Mouse (Mus musculus) forebrain, embryonic 10.5 days (tissue): ENCODE results near the gene Scgn. TPM values are rescaled to one million over a fixed set of nuclear protein-coding genes. Genes with fewer than 3 reads are reported as not detected.

Source experiments
- DNase-seq: peaks from one replicate; pipeline ENCODE4 v3.0.0-alpha.2; 2017; ENCODE audit warnings: low spot score; ENCODE audit errors: extremely low spot score
- H3K27ac ChIP-seq: fragments of 300-500 bp; sonication (generic); 2 replicates; pipeline ENCODE4 v1.5.1; 2016; ENCODE audit warnings: mild to moderate bottlenecking
- H3K27me3 ChIP-seq: fragments of 300-500 bp; sonication (generic); 2 replicates; pipeline ENCODE4 v1.6.1; 2016; ENCODE audit warnings: mild to moderate bottlenecking; ENCODE audit not compliant: poor library complexity, severe bottlenecking
- H3K36me3 ChIP-seq: fragments of 300-500 bp; sonication (generic); replicated peaks from 2 replicates; pipeline ENCODE4 v1.6.1; 2016; ENCODE audit warnings: mild to moderate bottlenecking, moderate library complexity
- H3K4me1 ChIP-seq: fragments of 300-500 bp; sonication (generic); 2 replicates; pipeline ENCODE4 v1.6.1; 2016
- H3K4me3 ChIP-seq: fragments of 300-500 bp; sonication (generic); 2 replicates; pipeline ENCODE4 v1.5.1; 2016; ENCODE audit warnings: mild to moderate bottlenecking, moderate library complexity
- H3K9me3 ChIP-seq: fragments of 300-500 bp; sonication (generic); 2 replicates; pipeline ENCODE4 v1.6.1; 2016; ENCODE audit warnings: mild to moderate bottlenecking, moderate library complexity
- WGBS: fragments of 180-500 bp; shearing (Covaris S2); methylation state at CpG from one replicate; pipeline ENCODE4 v1.1.7; 2016; 5-methylcytosine and 5-hydroxymethylcytosine counted together
- polyA plus RNA-seq: library from polyadenylated mRNA; unstranded; fragments of >200 nt; fragmentation: Nextera tagmentation; extraction: Ambion mirVana; gene quantifications from 2 replicates; pipeline ENCODE4 v1.2.1, GENCODE M21; 2016

The Scgn gene
- polyA plus RNA-seq, 1 experiment from 2014 or later, result not detected

- Histone ChIP-seq H3K4me3 (no peak overlapping the region), H3K36me3 (no peaks in the 10 kb centered on the region), H3K27ac (no peak overlapping the region), H3K27me3 (no peaks in the 10 kb centered on the region), H3K4me1 (no peaks in the 10 kb centered on the region), H3K9me3 (no peaks in the 10 kb centered on the region)
- DNase-seq, result no peak
- WGBS, result 77% methylated on average over 11 of the region's 11 CpGs
These were observed 60.1 kb downstream of the Scgn start for GRCm38 (mm10) chr13:23930904-23931303.

GRCm38 (mm10) chr13:23930461-23930860 is 60.6 kb downstream of the Scgn start:
- Histone ChIP-seq H3K9me3 (no peaks in the 10 kb centered on the region), H3K4me1 (no peaks in the 10 kb centered on the region), H3K27me3 (no peaks in the 10 kb centered on the region), H3K36me3 (no peaks in the 10 kb centered on the region), H3K27ac (no peak overlapping the region), H3K4me3 (no peak overlapping the region)
- 93% methylated on average over 9 of the region's 9 CpGs for WGBS
- no peak for DNase-seq

- Histone ChIP-seq H3K9me3 (no peaks in the 10 kb centered on the region), H3K27me3 (no peaks in the 10 kb centered on the region), H3K27ac (no peak overlapping the region), H3K4me1 (no peaks in the 10 kb centered on the region), H3K36me3 (no peaks in the 10 kb centered on the region), H3K4me3 (no peak overlapping the region)
- WGBS, result 69% methylated on average over 3 of the region's 3 CpGs
- no peak for DNase-seq
These were observed 62.4 kb downstream of the Scgn start for GRCm38 (mm10) chr13:23928637-23929036.

- Histone ChIP-seq H3K36me3 (no peaks in the 10 kb centered on the region), H3K27me3 (no peaks in the 10 kb centered on the region), H3K4me1 (no peaks in the 10 kb centered on the region), H3K9me3 (no peaks in the 10 kb centered on the region), H3K27ac (no peak overlapping the region), H3K4me3 (no peak overlapping the region)
- 83% methylated on average over 2 of the region's 2 CpGs for WGBS
- no peak for DNase-seq
These were observed 65.2 kb downstream of the Scgn start for GRCm38 (mm10) chr13:23925792-23926191.

GRCm38 (mm10) chr13:23917674-23918073 is 73.3 kb downstream of the Scgn start:
- no peak overlapping the region for H3K27ac ChIP-seq
- H3K27me3 ChIP-seq, result no peaks in the 10 kb centered on the region
- no peak overlapping the region for H3K4me3 ChIP-seq
- no peak for DNase-seq
- WGBS, result 83% methylated on average over 4 of the region's 4 CpGs
- H3K36me3 ChIP-seq, result no peaks in the 10 kb centered on the region
- H3K4me1 ChIP-seq, result peaks cover 15% of the 10 kb centered on the region
- H3K9me3 ChIP-seq, result no peaks in the 10 kb centered on the region

- Histone ChIP-seq H3K36me3 (no peaks in the 10 kb centered on the region), H3K4me3 (no peak overlapping the region), H3K4me1 (peaks cover 15% of the 10 kb centered on the region), H3K27ac (no peak overlapping the region), H3K9me3 (no peaks in the 10 kb centered on the region), H3K27me3 (no peaks in the 10 kb centered on the region)
- 90% methylated on average over 1 of the region's 1 CpGs for WGBS
- DNase-seq, result no peak
These were observed 74.9 kb downstream of the Scgn start for GRCm38 (mm10) chr13:23916132-23916531.

GRCm38 (mm10) chr13:23914376-23915167 is 76.4 kb downstream of the Scgn start, which contains the start of gene Slc17a4:
TSS of gene Slc17a4 (minus strand) at chr13:23915009.
- WGBS, result 83% methylated on average over 9 of the region's 9 CpGs
- H3K27ac ChIP-seq, result no peak within 1 kb of the TSS
- no peaks in the 10 kb centered on the region for H3K36me3 ChIP-seq
- peaks cover 15% of the 10 kb centered on the region for H3K4me1 ChIP-seq
- no peaks in the 10 kb centered on the region for H3K9me3 ChIP-seq
- no peak for DNase-seq
- H3K4me3 ChIP-seq, result no peak within 1 kb of the TSS
- no peaks in the 10 kb centered on the region for H3K27me3 ChIP-seq

- Histone ChIP-seq H3K27ac (no peak overlapping the region), H3K36me3 (no peaks in the 10 kb centered on the region), H3K4me1 (peaks cover 15% of the 10 kb centered on the region), H3K9me3 (no peaks in the 10 kb centered on the region), H3K27me3 (no peaks in the 10 kb centered on the region), H3K4me3 (no peak overlapping the region)
- 71% methylated on average over 6 of the region's 6 CpGs for WGBS
- no peak for DNase-seq
These were observed 77.2 kb downstream of the Scgn start for GRCm38 (mm10) chr13:23913791-23914306.

- 91% methylated on average over 5 of the region's 5 CpGs for WGBS
- Histone ChIP-seq H3K4me3 (no peak overlapping the region), H3K27ac (no peak overlapping the region)
These were observed 79.7 kb downstream of the Scgn start for GRCm38 (mm10) chr13:23911335-23911734.

GRCm38 (mm10) chr13:23910121-23910520 is 80.9 kb downstream of the Scgn start:
- 84% methylated on average over 5 of the region's 5 CpGs for WGBS
- Histone ChIP-seq H3K36me3 (no peaks in the 10 kb centered on the region), H3K9me3 (no peaks in the 10 kb centered on the region), H3K27me3 (no peaks in the 10 kb centered on the region), H3K4me1 (peaks cover 15% of the 10 kb centered on the region), H3K27ac (no peak overlapping the region), H3K4me3 (no peak overlapping the region)
- DNase-seq, result no peak

More at GRCm38 (mm10) chr13:23911335-23911734, 79.7 kb downstream of the Scgn start:
- H3K36me3 ChIP-seq, result no peaks in the 10 kb centered on the region
- DNase-seq, result no peak
- H3K4me1 ChIP-seq, result peaks cover 15% of the 10 kb centered on the region
- H3K9me3 ChIP-seq, result no peaks in the 10 kb centered on the region
- H3K27me3 ChIP-seq, result no peaks in the 10 kb centered on the region

- no peak for DNase-seq
- Histone ChIP-seq H3K27me3 (no peaks in the 10 kb centered on the region), H3K36me3 (no peaks in the 10 kb centered on the region), H3K27ac (no peak overlapping the region), H3K9me3 (no peaks in the 10 kb centered on the region), H3K4me1 (no peaks in the 10 kb centered on the region), H3K4me3 (no peak overlapping the region)
- WGBS, result 91% methylated on average over 5 of the region's 5 CpGs
These were observed 84.1 kb downstream of the Scgn start for GRCm38 (mm10) chr13:23906906-23907305.
